Mouse (Mus musculus) midbrain, embryonic 14.5 days (tissue): ENCODE measurements at regions not wholly inside any gene's neighbourhood (a gene's known extent, or its start where the extent isn't known, plus 50 kb on each side); places are given as distances from the start of the nearest gene placed in this dataset.

Source experiments
- ATAC-seq: fragments of 200-750 bp; cut with Nextera tagmentation; 2 replicates; pipeline ENCODE4 v1.8.0; 2017; ENCODE audit warnings: moderate number of reproducible peaks, moderate library complexity; ENCODE audit not compliant: low FRiP score, low TSS enrichment
- DNase-seq: peaks from one replicate; pipeline ENCODE4 v3.0.0-alpha.2; 2015
- H3K27ac ChIP-seq: fragments of 300-500 bp; sonication (generic); replicated peaks from 2 replicates; pipeline ENCODE4 v1.5.1; 2014; ENCODE audit warnings: mild to moderate bottlenecking, low read depth, low read length, moderate library complexity
- H3K27me3 ChIP-seq: fragments of 300-500 bp; sonication (generic); 2 replicates; pipeline ENCODE4 v1.6.1; 2014; ENCODE audit warnings: low read length, control low read depth, mixed read lengths; ENCODE audit not compliant: control insufficient read depth, insufficient read depth
- H3K36me3 ChIP-seq: fragments of 300-500 bp; sonication (generic); 2 replicates; pipeline ENCODE4 v1.6.1; 2014; ENCODE audit warnings: low read length, control low read depth; ENCODE audit not compliant: control insufficient read depth, insufficient read depth
- H3K4me1 ChIP-seq: fragments of 300-500 bp; sonication (generic); 2 replicates; pipeline ENCODE4 v1.6.1; 2014; ENCODE audit warnings: mild to moderate bottlenecking, antibody characterized with exemption, low read length, control low read depth; ENCODE audit not compliant: control insufficient read depth, insufficient read depth
- H3K4me2 ChIP-seq: fragments of 300-500 bp; sonication (generic); 2 replicates; pipeline ENCODE4 v1.6.1; 2014; ENCODE audit warnings: mild to moderate bottlenecking, low read length, moderate library complexity
- H3K4me3 ChIP-seq: fragments of 300-500 bp; sonication (generic); replicated peaks from 2 replicates; pipeline ENCODE4 v1.5.1; 2014; ENCODE audit warnings: low read depth, low read length
- H3K9ac ChIP-seq: fragments of 300-500 bp; sonication (generic); replicated peaks from 2 replicates; pipeline ENCODE4 v1.6.1; 2014; ENCODE audit warnings: mild to moderate bottlenecking, low read length, moderate library complexity
- H3K9me3 ChIP-seq: fragments of 300-500 bp; sonication (generic); 2 replicates; pipeline ENCODE4 v1.6.1; 2016; ENCODE audit warnings: low read length, control low read depth, mixed read lengths; ENCODE audit not compliant: control insufficient read depth
- WGBS: fragments of 180-500 bp; shearing (Covaris S2); extraction: QIAGEN DNeasy Blood & Tissue Kit; methylation state at CpG from one replicate; pipeline ENCODE4 v1.1.7; 2014; 5-methylcytosine and 5-hydroxymethylcytosine counted together

GRCm38 (mm10) chr5:133963301-133963700 is 136.2 kb upstream of the Castor2 start:
- no peak overlapping the region for H3K9ac ChIP-seq
- H3K4me2 ChIP-seq, result no peak overlapping the region
- no peak overlapping the region for H3K27ac ChIP-seq
- no peak for DNase-seq
- no peaks in the 10 kb centered on the region for H3K4me1 ChIP-seq
- 90% methylated on average over 5 of the region's 5 CpGs for WGBS
- no peaks in the 10 kb centered on the region for H3K36me3 ChIP-seq
- no peak for ATAC-seq
- peaks cover 14% of the 10 kb centered on the region for H3K9me3 ChIP-seq
- no peaks in the 10 kb centered on the region for H3K27me3 ChIP-seq
- H3K4me3 ChIP-seq, result no peak overlapping the region

- WGBS, result 80% methylated on average over 3 of the region's 3 CpGs
- ATAC-seq, result no peak
Measured at GRCm38 (mm10) chr5:133940841-133941240, 158.7 kb upstream of the Castor2 start.

GRCm38 (mm10) chr5:133940030-133940429 is 159.5 kb upstream of the Castor2 start:
- H3K36me3 ChIP-seq, result no peaks in the 10 kb centered on the region
- DNase-seq (no peak), ATAC-seq (no peak)
- H3K4me2 ChIP-seq, result no peak overlapping the region
- WGBS, result 90% methylated on average over 2 of the region's 2 CpGs
- no peak overlapping the region for H3K4me3 ChIP-seq
- no peak overlapping the region for H3K27ac ChIP-seq
- H3K9me3 ChIP-seq, result no peaks in the 10 kb centered on the region
- no peak overlapping the region for H3K9ac ChIP-seq
- H3K4me1 ChIP-seq, result no peaks in the 10 kb centered on the region
- no peaks in the 10 kb centered on the region for H3K27me3 ChIP-seq

More at GRCm38 (mm10) chr5:133940841-133941240, 158.7 kb upstream of the Castor2 start:
- no peak overlapping the region for H3K9ac ChIP-seq
- no peaks in the 10 kb centered on the region for H3K9me3 ChIP-seq
- no peaks in the 10 kb centered on the region for H3K27me3 ChIP-seq
- H3K36me3 ChIP-seq, result no peaks in the 10 kb centered on the region
- H3K4me2 ChIP-seq, result no peak overlapping the region
- DNase-seq, result no peak
- no peak overlapping the region for H3K4me3 ChIP-seq
- H3K4me1 ChIP-seq, result no peaks in the 10 kb centered on the region
- no peak overlapping the region for H3K27ac ChIP-seq

GRCm38 (mm10) chr5:133937967-133938918 is 161.3 kb upstream of the Castor2 start:
- Histone ChIP-seq H3K27me3 (no peaks in the 10 kb centered on the region), H3K4me2 (no peak overlapping the region), H3K36me3 (no peaks in the 10 kb centered on the region), H3K9me3 (no peaks in the 10 kb centered on the region), H3K9ac (no peak overlapping the region), H3K27ac (no peak overlapping the region), H3K4me1 (no peaks in the 10 kb centered on the region), H3K4me3 (no peak overlapping the region)
- DNase-seq, result peak; percentile 28
- no peak for ATAC-seq
- WGBS, result 51% methylated on average over 9 of the region's 9 CpGs

GRCm38 (mm10) chr5:133935451-133935850 is 164.1 kb upstream of the Castor2 start:
- no peak for DNase-seq
- WGBS, result 92% methylated on average over 6 of the region's 6 CpGs
- Histone ChIP-seq H3K4me3 (no peak overlapping the region), H3K36me3 (no peaks in the 10 kb centered on the region), H3K9me3 (no peaks in the 10 kb centered on the region), H3K9ac (no peak overlapping the region), H3K27me3 (no peaks in the 10 kb centered on the region), H3K27ac (no peak overlapping the region), H3K4me1 (no peaks in the 10 kb centered on the region), H3K4me2 (no peak overlapping the region)
- ATAC-seq, result no peak

- Histone ChIP-seq H3K4me3 (no peak overlapping the region), H3K4me2 (no peak overlapping the region), H3K9me3 (no peaks in the 10 kb centered on the region), H3K27me3 (no peaks in the 10 kb centered on the region), H3K4me1 (no peaks in the 10 kb centered on the region), H3K27ac (no peak overlapping the region), H3K36me3 (no peaks in the 10 kb centered on the region), H3K9ac (no peak overlapping the region)
- ATAC-seq (no peak), DNase-seq (no peak)
- WGBS, result 84% methylated on average over 6 of the region's 6 CpGs
Measured at GRCm38 (mm10) chr5:133935006-133935405, 164.5 kb upstream of the Castor2 start.

- Histone ChIP-seq H3K4me3 (no peak overlapping the region), H3K9ac (no peak overlapping the region), H3K4me2 (no peak overlapping the region), H3K36me3 (no peaks in the 10 kb centered on the region), H3K27ac (no peak overlapping the region), H3K4me1 (peaks cover 6% of the 10 kb centered on the region; the same call in 1 of the 2 replicates), H3K9me3 (no peaks in the 10 kb centered on the region), H3K27me3 (no peaks in the 10 kb centered on the region)
- WGBS, result 86% methylated on average over 5 of the region's 5 CpGs
- DNase-seq (no peak), ATAC-seq (no peak)
Measured at GRCm38 (mm10) chr5:133930101-133930500, 169.4 kb upstream of the Castor2 start.

- H3K27ac ChIP-seq, result no peak overlapping the region
- no peak overlapping the region for H3K9ac ChIP-seq
- WGBS, result 87% methylated on average over 5 of the region's 5 CpGs
Measured at GRCm38 (mm10) chr5:133927054-133927453, 172.5 kb upstream of the Castor2 start.

More at GRCm38 (mm10) chr5:133927054-133927453, 172.5 kb upstream of the Castor2 start:
- no peak overlapping the region for H3K4me3 ChIP-seq
- H3K4me1 ChIP-seq, result peaks cover 13% of the 10 kb centered on the region
- no peak for DNase-seq
- no peaks in the 10 kb centered on the region for H3K27me3 ChIP-seq
- no peak overlapping the region for H3K4me2 ChIP-seq
- H3K9me3 ChIP-seq, result 0 out of 2 replicates have a peak, but pooled peaks cover 5% of the 10 kb centered on the region
- no peak for ATAC-seq
- no peaks in the 10 kb centered on the region for H3K36me3 ChIP-seq
